Mouse (Mus musculus) forebrain, postnatal 0 days (tissue): ENCODE results near the gene Ush2a. TPM values are rescaled to one million over a fixed set of nuclear protein-coding genes. Genes with fewer than 3 reads are reported as not detected.

ENCODE experiments used
- ATAC-seq: fragments of 200-750 bp; cut with Nextera tagmentation; 2 replicates; pipeline ENCODE4 v1.8.0; 2017; ENCODE audit warnings: mild to moderate bottlenecking, moderate library complexity
- DNase-seq: peaks from one replicate; pipeline ENCODE4 v3.0.0-alpha.2; 2015
- H3K27ac ChIP-seq: fragments of 300-500 bp; sonication (generic); 2 replicates; pipeline ENCODE4 v1.5.1; 2014; ENCODE audit warnings: low read depth, mild to moderate bottlenecking, antibody characterized with exemption, low read length, moderate library complexity, mixed read lengths
- H3K27me3 ChIP-seq: fragments of 300-500 bp; sonication (generic); 2 replicates; pipeline ENCODE4 v1.6.1; 2014; ENCODE audit warnings: mild to moderate bottlenecking, low read length, mixed read lengths; ENCODE audit not compliant: insufficient read depth
- H3K36me3 ChIP-seq: fragments of 300-500 bp; sonication (generic); 2 replicates; pipeline ENCODE4 v1.6.1; 2014; ENCODE audit warnings: mild to moderate bottlenecking, moderate library complexity; ENCODE audit not compliant: insufficient read depth
- H3K4me1 ChIP-seq: fragments of 300-500 bp; sonication (generic); 2 replicates; pipeline ENCODE4 v1.6.1; 2014; ENCODE audit warnings: antibody characterized with exemption; ENCODE audit not compliant: insufficient read depth
- H3K4me2 ChIP-seq: fragments of 300-500 bp; sonication (generic); 2 replicates; pipeline ENCODE4 v1.6.1; 2014; ENCODE audit warnings: low read depth, mild to moderate bottlenecking, moderate library complexity
- H3K4me3 ChIP-seq: fragments of 300-500 bp; sonication (generic); 2 replicates; pipeline ENCODE4 v1.5.1; 2014; ENCODE audit warnings: low read depth, low read length, mixed read lengths
- H3K9ac ChIP-seq: fragments of 300-500 bp; sonication (generic); 2 replicates; pipeline ENCODE4 v1.6.1; 2014; ENCODE audit warnings: mild to moderate bottlenecking
- H3K9me3 ChIP-seq: fragments of 300-500 bp; sonication (generic); 2 replicates; pipeline ENCODE4 v1.6.1; 2016; ENCODE audit warnings: low read length
- CTCF ChIP-seq: sonication (generic); IDR thresholded peaks from 2 replicates; pipeline ENCODE4 v1.5.1; 2016; ENCODE audit warnings: antibody characterized with exemption, control low read depth, low read depth
- WGBS: fragments of 180-500 bp; shearing (Covaris S2); extraction: QIAGEN DNeasy Blood & Tissue Kit; methylation state at CpG from one replicate; pipeline ENCODE4 v1.1.7; 2014; 5-methylcytosine and 5-hydroxymethylcytosine counted together
- polyA plus RNA-seq: library from polyadenylated mRNA; unstranded; fragments of >200 nt; fragmentation: Nextera tagmentation; extraction: Ambion mirVana; gene quantifications from 2 replicates; pipeline ENCODE4 v1.2.1, GENCODE M21; 2015
- total RNA-seq: library from RNA; depleted of rRNA; stranded (reverse); fragments of >200 nt; gene quantifications from 2 replicates; pipeline ENCODE4 v1.2.3, GENCODE M21; 2014

Ush2a gene
- total and polyA plus RNA-seq, 2 experiments from 2014 or later = 0.10 TPM

GRCm38 (mm10) chr1:188656121-188656520 lies 394.3 kb downstream of the Ush2a start:
- Histone ChIP-seq H3K9me3 (no peaks in the 10 kb centered on the region), H3K4me2 (no peak overlapping the region), H3K4me3 (no peak overlapping the region), H3K9ac (no peak overlapping the region), H3K36me3 (no peaks in the 10 kb centered on the region), H3K27me3 (0 out of 2 replicates have a peak, but pooled peaks cover 3% of the 10 kb centered on the region), H3K4me1 (0 out of 2 replicates have a peak, but pooled peaks cover 5% of the 10 kb centered on the region), H3K27ac (no peak overlapping the region)
- WGBS = 36% methylated on average over 12 of the region's 12 CpGs
- no peak for TF ChIP-seq CTCF
- DNase-seq = no peak
- no peak for ATAC-seq

GRCm38 (mm10) chr1:188659159-188659558 lies 397.3 kb downstream of the Ush2a start:
- 23% methylated on average over 3 of the region's 3 CpGs for WGBS

GRCm38 (mm10) chr1:188660339-188660738 lies 398.5 kb downstream of the Ush2a start:
- ATAC-seq = peak; percentile 45; the same call in 1 of the 2 replicates
- Histone ChIP-seq H3K4me1 (0 out of 2 replicates have a peak, but pooled peaks cover 5% of the 10 kb centered on the region), H3K4me2 (peak overlapping the region; percentile 37), H3K36me3 (no peaks in the 10 kb centered on the region), H3K9ac (no peak overlapping the region), H3K9me3 (no peaks in the 10 kb centered on the region), H3K27ac (no peak overlapping the region), H3K27me3 (0 out of 2 replicates have a peak, but pooled peaks cover 3% of the 10 kb centered on the region), H3K4me3 (no peak overlapping the region)
- DNase-seq = no peak
- TF ChIP-seq CTCF = no peak
- 6% methylated on average over 3 of the region's 3 CpGs for WGBS

More at GRCm38 (mm10) chr1:188659159-188659558, 397.3 kb downstream of the Ush2a start:
- H3K27me3 ChIP-seq = 0 out of 2 replicates have a peak, but pooled peaks cover 3% of the 10 kb centered on the region
- H3K36me3 ChIP-seq = no peaks in the 10 kb centered on the region
- no peak overlapping the region for H3K4me2 ChIP-seq
- no peak overlapping the region for H3K9ac ChIP-seq
- H3K4me3 ChIP-seq = no peak overlapping the region
- H3K4me1 ChIP-seq = 0 out of 2 replicates have a peak, but pooled peaks cover 5% of the 10 kb centered on the region
- DNase-seq (no peak), ATAC-seq (no peak)
- H3K27ac ChIP-seq = no peak overlapping the region
- no peak for TF ChIP-seq CTCF
- no peaks in the 10 kb centered on the region for H3K9me3 ChIP-seq

- Histone ChIP-seq H3K4me2 (peak overlapping the region; percentile 37), H3K27me3 (0 out of 2 replicates have a peak, but pooled peaks cover 3% of the 10 kb centered on the region), H3K36me3 (no peaks in the 10 kb centered on the region), H3K27ac (no peak overlapping the region), H3K4me3 (no peak overlapping the region), H3K4me1 (0 out of 2 replicates have a peak, but pooled peaks cover 5% of the 10 kb centered on the region), H3K9me3 (no peaks in the 10 kb centered on the region), H3K9ac (no peak overlapping the region)
- ATAC-seq (no peak; the same call in 1 of the 2 replicates), DNase-seq (peak; percentile 33)
- TF ChIP-seq CTCF = no peak
- WGBS = 7% methylated on average over 8 of the region's 8 CpGs
Observed at GRCm38 (mm10) chr1:188660882-188661281, 399.1 kb downstream of the Ush2a start.

GRCm38 (mm10) chr1:188667460-188667859 lies 405.6 kb downstream of the Ush2a start:
- Histone ChIP-seq H3K4me2 (no peak overlapping the region), H3K4me1 (no peaks in the 10 kb centered on the region), H3K36me3 (no peaks in the 10 kb centered on the region), H3K9ac (no peak overlapping the region), H3K9me3 (no peaks in the 10 kb centered on the region), H3K4me3 (no peak overlapping the region), H3K27me3 (no peaks in the 10 kb centered on the region), H3K27ac (no peak overlapping the region)
- DNase-seq (peak; percentile 34), ATAC-seq (0 out of 2 replicates have a peak, but pooled peaks have one; percentile 20)
- no peak for TF ChIP-seq CTCF
- WGBS = 45% methylated on average over 8 of the region's 8 CpGs

- H3K9ac ChIP-seq = no peak overlapping the region
- no peak overlapping the region for H3K27ac ChIP-seq
- no peaks in the 10 kb centered on the region for H3K36me3 ChIP-seq
- no peak for TF ChIP-seq CTCF
- no peak overlapping the region for H3K4me2 ChIP-seq
- no peaks in the 10 kb centered on the region for H3K4me1 ChIP-seq
- no peak for ATAC-seq
- no peaks in the 10 kb centered on the region for H3K27me3 ChIP-seq
- no peak overlapping the region for H3K4me3 ChIP-seq
- WGBS = 89% methylated on average over 12 of the region's 12 CpGs
- H3K9me3 ChIP-seq = no peaks in the 10 kb centered on the region
- DNase-seq = no peak
Observed at GRCm38 (mm10) chr1:188668513-188668912, 406.7 kb downstream of the Ush2a start.

GRCm38 (mm10) chr1:188672871-188673270 lies 411.0 kb downstream of the Ush2a start:
- no peaks in the 10 kb centered on the region for H3K36me3 ChIP-seq
- no peak overlapping the region for H3K9ac ChIP-seq
- no peaks in the 10 kb centered on the region for H3K4me1 ChIP-seq
- no peaks in the 10 kb centered on the region for H3K9me3 ChIP-seq
- no peak for DNase-seq
- no peak overlapping the region for H3K4me2 ChIP-seq
- ATAC-seq = no peak
- H3K4me3 ChIP-seq = no peak overlapping the region
- 78% methylated on average over 12 of the region's 12 CpGs for WGBS
- H3K27me3 ChIP-seq = no peaks in the 10 kb centered on the region
- TF ChIP-seq CTCF = no peak
- no peak overlapping the region for H3K27ac ChIP-seq
